Mouse (Mus musculus): ENCODE data around the gene Sox5.

The Sox5 gene

DNA sequence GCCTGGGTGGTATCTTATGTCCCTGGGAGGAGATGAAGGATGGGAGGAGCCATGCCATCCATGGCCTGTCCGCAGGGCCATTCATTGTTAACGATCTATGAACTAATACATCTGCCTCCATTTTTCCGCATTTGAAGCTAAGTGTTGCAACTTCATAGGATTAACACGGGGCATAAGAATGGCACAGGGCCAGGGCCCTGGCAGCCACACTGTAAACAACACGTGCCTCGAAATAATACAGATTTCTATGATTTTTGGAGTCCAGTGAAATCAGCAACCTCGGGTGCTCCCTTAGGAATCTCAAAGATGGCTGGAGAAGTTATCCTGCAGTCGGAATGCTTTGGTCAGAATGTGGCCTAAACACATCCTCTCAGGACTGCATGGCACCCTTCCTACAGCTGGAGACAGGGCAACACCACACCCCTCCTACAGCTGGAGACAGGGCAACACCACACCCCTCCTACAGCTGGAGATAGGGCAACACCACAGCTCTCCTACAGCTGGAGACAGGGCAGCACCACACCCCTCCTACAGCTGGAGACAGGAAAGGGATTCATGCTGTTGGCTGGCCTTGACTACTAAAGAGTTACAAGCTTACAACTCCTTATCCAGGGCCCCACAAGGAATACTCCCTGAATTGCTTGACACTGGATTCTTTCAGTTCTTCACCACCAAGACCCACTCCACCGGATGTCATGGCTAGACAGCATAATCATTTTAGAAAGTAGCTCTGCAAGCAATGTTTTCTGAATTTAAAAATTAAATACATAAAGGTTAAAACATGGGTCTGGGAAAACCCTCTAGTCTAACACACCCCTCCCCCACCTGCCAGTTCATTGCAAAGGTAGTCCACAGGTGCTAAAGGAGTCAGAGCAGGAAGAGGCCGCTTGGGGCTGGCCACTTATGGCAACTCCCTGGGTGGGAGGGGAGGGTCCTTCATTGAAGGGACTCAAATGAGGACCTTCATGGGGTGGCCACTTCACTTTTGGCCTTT is 122.4 kb downstream of the Sox5 start:
- DNase-seq (ENCODE audit: low spot score in 2 of 2): no peak

GRCm38 (mm10) chr6:144652876-144653275 is 128.9 kb downstream of the Sox5 start:
- DNase-seq (ENCODE audit: low spot score in 2 of 2): no peak

DNA sequence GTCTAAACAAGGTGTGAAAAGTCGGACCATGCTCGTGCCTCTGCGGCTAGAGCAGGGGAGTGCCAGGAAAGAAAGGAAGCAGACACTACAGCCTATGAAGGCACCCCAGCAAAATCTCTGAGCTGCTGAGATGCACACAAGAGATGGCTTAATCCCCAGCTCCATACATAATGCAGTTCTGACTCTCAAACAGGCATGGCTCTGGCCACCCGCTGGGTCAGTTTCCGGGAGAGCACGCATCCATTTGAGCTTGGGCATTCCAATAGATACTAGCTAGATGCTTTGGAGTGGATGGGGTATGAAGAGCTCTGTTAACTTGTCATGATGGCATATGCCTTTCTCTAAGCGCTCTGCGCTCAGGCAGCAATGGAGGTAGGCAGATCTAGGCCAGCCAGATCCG is 132.9 kb downstream of the Sox5 start:
- no peak for DNase-seq (ENCODE audit: low spot score in 2 of 2)

DNA sequence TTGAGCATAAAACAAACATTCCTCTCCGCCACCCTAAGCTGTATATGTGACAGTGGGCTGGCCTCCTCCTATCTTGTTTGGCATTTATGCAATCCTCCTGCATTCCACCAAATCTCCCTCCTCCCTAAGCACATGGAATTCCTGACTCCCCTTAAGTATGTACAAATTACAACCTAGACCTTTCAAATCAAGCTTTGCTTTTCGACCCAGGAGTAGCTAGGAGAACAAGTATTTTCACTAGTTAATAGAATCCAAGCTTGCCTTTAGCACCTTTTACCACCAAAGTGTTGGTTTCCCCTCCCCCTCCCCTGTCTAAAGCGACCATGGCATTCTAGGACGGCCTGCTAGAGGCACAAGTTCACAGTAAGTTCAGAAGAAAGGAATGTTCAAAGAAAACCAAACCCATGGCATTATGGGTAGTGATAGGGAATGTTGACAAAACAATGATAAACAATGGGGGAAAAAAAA is 133.6 kb downstream of the Sox5 start:
- DNase-seq (ENCODE audit: low spot score in 2 of 2): no peak

DNA sequence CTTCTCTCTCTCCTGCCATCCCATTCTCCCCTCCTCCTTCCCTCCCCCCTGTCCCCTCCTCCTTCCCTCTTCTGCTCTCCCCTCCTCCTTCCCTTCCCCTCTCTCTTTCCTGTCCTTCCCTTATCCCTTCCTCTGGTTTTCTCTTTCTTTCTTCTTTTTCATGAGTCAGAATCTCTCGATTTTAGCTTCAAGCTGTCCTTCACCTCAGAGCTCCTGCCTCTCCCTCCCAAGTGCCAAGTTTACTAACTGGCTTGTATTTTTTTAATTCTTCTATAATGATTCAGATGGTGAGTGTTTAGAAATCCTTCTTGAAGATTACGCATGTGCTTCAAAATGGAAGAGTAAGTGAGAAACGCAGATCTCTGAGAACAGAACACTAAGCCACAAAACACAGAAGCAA is 135.4 kb downstream of the Sox5 start:
- no peak for DNase-seq (ENCODE audit: low spot score in 2 of 2)

DNA sequence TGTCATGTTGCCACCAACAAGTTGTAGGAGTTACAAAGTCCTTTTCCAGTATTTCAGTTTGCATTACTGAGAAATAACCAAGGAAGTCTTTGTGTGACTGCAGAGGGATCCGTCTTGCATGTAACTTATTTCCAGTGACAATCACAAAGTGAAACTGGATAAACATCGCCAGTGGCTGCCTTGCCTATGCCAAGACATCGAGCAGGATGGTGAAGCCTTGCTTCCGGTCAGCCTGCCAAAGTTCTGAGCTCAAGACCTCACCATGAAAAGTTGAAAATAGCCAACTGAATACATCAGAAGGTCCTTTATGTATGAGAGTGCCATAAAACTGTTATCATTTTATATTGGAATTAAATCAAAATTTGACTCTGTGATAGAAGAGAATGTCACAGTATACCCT is 136.0 kb downstream of the Sox5 start:
- no peak for DNase-seq (ENCODE audit: low spot score in 2 of 2)

- DNase-seq (ENCODE audit: low spot score in 2 of 2): peak in 1 of 2 experiments; percentile 11
Measured at GRCm38 (mm10) chr6:144644711-144645110, 137.1 kb downstream of the Sox5 start.

DNA sequence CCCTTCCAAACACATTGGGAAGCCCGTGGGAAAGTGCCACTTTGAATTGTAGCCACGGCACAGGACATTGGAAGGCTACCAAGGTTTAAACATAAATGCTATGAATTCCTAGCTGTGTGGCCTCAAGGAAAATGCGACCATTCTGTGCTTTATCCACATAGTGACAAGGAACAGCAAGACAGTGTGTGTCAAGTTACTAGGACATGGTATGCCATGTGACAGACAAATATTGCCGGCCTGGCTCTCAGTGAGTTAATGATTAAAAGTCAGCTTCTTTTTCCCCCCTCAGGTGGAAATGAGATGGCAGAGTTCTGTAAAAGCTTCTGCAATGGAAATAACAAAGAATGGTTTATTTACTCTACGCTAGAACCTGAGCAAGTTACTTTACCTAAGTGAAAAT is 138.2 kb downstream of the Sox5 start:
- DNase-seq (ENCODE audit: low spot score in 2 of 2): no peak

DNA sequence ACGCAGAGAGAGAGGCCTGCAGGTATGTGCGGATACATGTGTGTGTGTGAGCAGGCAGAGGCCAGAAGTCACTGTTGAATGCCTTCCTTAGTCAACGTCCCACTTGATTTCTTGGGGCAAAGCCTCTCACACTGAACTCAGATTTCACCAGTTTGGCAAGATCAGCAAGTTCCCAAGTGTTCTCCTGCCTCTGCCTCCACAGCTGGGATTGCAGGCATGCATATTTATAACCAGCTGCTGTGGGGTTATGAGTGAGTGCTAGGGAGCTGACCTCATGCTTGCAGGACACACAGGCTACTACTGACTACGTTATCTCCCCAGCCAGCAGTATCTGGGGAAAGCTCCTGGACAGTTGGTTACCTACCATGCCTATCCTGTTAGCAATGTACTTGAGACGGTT is 139.9 kb downstream of the Sox5 start:
- no peak for DNase-seq (ENCODE audit: low spot score in 2 of 2)

GRCm38 (mm10) chr6:144640591-144640990 is 141.2 kb downstream of the Sox5 start:
- no peak for DNase-seq (ENCODE audit: low spot score in 2 of 2)

DNA sequence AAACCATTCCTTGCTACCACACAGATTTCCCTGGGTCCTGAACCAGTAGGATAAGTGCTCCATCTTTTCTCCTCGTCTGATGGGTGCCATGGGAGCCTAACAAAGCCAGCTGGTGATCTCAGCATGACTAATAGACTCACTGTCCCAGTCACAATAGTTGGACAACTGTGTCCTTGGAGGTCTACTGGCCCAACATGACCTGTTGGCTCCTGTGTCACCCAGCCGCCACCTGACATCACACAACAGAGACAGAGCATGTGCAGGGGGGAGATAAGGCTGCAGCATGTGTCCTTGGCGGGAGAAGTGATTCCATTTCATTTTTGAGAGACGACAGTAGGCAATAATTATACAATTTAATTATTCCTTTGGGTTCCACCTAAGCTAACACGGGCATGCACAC is 143.2 kb downstream of the Sox5 start:
- DNase-seq (ENCODE audit: low spot score in 2 of 2): no peak

GRCm38 (mm10) chr6:144627539-144628115 is 154.2 kb downstream of the Sox5 start:
- peak in 1 of 2 experiments; percentile 6 for DNase-seq (ENCODE audit: low spot score in 2 of 2)

DNA sequence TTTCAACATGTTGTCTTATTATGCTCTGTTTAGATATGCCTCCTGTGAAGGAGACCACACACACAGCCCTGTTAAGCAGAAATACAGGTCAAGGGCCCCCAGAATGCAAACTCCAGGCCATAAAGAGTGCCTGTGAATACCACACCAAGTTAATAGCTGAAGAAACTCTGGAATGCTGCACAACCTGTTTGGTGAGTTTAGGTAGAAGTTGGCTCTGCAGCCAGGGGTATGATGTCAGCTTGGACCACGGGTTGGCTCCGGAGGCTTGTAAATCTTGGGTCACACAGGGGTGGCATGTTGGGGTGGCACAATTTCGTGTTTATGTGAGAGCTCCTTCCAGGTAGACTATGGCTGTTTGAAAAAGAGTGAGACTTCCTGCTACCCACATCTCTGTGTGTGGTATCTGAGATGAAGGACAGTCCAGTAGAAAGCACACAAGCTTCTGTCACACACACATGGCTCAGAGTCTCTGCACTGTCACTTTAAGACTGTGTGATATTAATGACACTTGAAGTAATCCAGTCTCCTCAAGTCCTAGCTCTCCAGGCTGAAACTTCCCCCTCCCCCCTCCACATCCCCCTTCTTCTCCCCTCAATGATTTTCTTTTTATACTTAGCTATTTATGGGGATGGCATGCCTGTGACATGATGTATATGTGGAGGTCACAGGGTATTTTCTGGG is 160.5 kb downstream of the Sox5 start:
- no peak for DNase-seq (ENCODE audit: low spot score in 2 of 2)

GRCm38 (mm10) chr6:144611383-144611791 is 170.4 kb downstream of the Sox5 start:
- no peak for DNase-seq (ENCODE audit: low spot score in 2 of 2)

DNA sequence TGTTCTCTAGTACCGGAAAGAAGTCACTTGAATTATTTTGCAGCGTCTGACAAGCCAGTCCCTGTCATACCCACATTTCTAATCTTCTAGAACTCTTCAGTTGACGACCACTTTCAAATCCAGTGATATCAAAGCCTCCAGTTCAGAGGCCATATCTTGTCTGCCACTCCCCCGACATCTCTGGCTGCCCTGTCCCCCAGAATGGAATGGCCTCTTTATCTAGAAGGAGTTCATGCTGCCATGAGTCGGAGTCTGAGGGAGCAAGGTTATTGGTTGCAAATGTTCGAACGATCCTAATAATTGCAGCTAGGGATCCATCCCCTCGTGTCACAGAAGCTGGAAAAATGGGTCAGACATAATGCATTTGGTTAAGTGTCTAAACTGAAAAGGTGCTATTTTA is 170.9 kb downstream of the Sox5 start:
- DNase-seq (ENCODE audit: low spot score in 2 of 2): no peak

GRCm38 (mm10) chr6:144602883-144603282 is 178.9 kb downstream of the Sox5 start:
- DNase-seq (ENCODE audit: low spot score in 2 of 2): no peak

GRCm38 (mm10) chr6:144600351-144600750 is 181.4 kb downstream of the Sox5 start:
- no peak for DNase-seq (ENCODE audit: low spot score in 2 of 2)

GRCm38 (mm10) chr6:144598324-144598973 is 183.3 kb downstream of the Sox5 start:
- DNase-seq (ENCODE audit: low spot score in 2 of 2): no peak

DNA sequence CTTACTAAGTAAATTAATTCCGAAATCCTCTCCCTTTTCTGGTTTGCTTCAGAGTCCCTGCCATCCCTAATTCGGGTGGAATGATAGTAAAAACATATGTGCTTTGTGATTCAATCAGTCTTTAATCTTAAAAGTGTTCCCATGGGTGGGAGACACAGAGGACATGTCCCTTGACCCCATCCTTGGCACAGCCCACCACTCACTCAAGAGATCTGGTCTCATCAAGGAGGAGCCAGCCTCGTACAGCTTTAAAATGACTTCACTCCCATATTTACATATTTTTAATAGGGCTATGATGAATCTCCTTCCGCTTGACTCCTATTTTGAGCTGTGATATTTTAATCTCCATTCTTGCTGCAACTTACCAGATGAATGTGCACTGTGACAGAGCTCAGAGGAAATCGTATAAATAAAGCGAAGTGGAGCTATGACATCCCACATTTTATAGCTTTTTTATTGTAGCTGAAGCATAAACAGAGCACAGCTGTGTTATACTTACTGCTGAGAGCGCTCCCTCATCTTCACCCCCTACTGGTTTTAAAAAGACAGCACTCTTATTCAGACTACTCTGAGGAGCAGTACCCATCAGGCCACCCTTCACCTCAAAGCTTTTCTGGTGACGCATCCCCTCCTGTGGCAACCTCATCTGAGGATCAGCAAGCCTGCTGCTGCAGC is 185.1 kb downstream of the Sox5 start:
- DNase-seq (ENCODE audit: low spot score in 2 of 2): peak; percentile 42 to 51

GRCm38 (mm10) chr6:144584854-144585253 is 196.9 kb downstream of the Sox5 start:
- DNase-seq (ENCODE audit: low spot score in 2 of 2): no peak

DNA sequence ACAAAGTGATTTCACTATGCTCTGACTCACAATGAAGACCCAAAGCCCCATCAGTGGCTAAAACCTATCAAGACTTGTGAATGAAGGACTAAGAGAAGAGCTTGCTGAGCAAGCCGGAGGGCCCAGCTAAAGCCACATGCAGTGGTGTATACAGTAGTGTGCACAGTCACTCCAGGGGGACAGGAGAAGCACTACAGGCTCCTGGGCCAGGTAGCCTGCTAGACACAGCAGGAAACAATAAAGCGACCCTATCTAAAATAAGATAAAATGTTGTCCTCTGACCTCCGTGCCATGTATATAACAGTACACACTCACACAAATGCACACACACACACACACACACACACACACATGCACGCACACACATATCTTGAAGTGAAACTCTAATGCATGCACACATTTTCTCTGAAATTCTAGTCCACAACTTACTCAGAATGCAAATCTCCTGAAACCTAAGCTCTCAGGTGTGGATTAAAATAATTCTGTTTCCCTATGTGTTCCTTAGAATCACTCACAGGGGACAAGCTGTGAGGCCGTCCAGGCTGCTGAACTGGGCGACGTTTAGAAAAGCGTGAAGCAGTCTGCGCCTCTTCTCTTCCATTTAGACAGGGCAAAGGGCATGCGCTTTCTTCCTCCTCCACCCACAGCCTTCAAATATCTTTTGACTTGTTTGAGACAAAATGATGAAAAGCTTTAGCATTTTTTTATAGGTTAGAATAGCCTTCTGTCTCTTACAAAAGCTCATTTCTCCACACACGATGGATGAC is 197.5 kb downstream of the Sox5 start:
- DNase-seq (ENCODE audit: low spot score in 2 of 2): no peak

All from left cerebral cortex, adult 9 months (tissue).